Mouse (Mus musculus) lung, embryonic 16.5 days (tissue): Measurements from ENCODE around the gene Hist1h4d. TPM values are rescaled to one million over a fixed set of nuclear protein-coding genes. Genes with fewer than 3 reads are reported as not detected.
"Not testable (repeated sequence)": the region's sequence is repeated elsewhere in the genome, so short reads cannot be mapped to it uniquely, and the experiment has no call there.

Experiments used
- ATAC-seq: fragments of 200-750 bp; cut with Nextera tagmentation; 2 replicates; pipeline ENCODE4 v1.8.0; 2017; ENCODE audit warnings: low read depth, mild to moderate bottlenecking, moderate library complexity
- H3K27ac ChIP-seq: fragments of 300-500 bp; sonication (generic); 2 replicates; pipeline ENCODE4 v1.5.1; 2014; ENCODE audit warnings: mild to moderate bottlenecking, control low read depth, low read length
- H3K27me3 ChIP-seq: fragments of 300-500 bp; sonication (generic); 2 replicates; pipeline ENCODE4 v1.6.1; 2014; ENCODE audit warnings: low read depth, low read length, mixed read lengths; ENCODE audit not compliant: control insufficient read depth, insufficient read depth
- H3K36me3 ChIP-seq: fragments of 300-500 bp; sonication (generic); 2 replicates; pipeline ENCODE4 v1.6.1; 2014; ENCODE audit warnings: low read length; ENCODE audit not compliant: control insufficient read depth, insufficient read depth
- H3K4me1 ChIP-seq: fragments of 300-500 bp; sonication (generic); replicated peaks from 2 replicates; pipeline ENCODE4 v1.6.1; 2014; ENCODE audit warnings: low read length, mixed read lengths; ENCODE audit not compliant: control insufficient read depth, insufficient read depth
- H3K4me2 ChIP-seq: fragments of 300-500 bp; sonication (generic); 2 replicates; pipeline ENCODE4 v1.6.1; 2014; ENCODE audit warnings: low read depth, low read length, control low read depth
- H3K4me3 ChIP-seq: fragments of 300-500 bp; sonication (generic); 2 replicates; pipeline ENCODE4 v1.5.1; 2014; ENCODE audit warnings: mild to moderate bottlenecking, low read length, control low read depth
- H3K9ac ChIP-seq: fragments of 300-500 bp; sonication (generic); 2 replicates; pipeline ENCODE4 v1.6.1; 2014; ENCODE audit warnings: low read length, control low read depth
- H3K9me3 ChIP-seq: fragments of 300-500 bp; sonication (generic); 2 replicates; pipeline ENCODE4 v1.6.1; 2016; ENCODE audit warnings: low read length; ENCODE audit not compliant: control insufficient read depth
- WGBS: fragments of 180-500 bp; shearing (Covaris S2); extraction: QIAGEN DNeasy Blood & Tissue Kit; methylation state at CpG from one replicate; pipeline ENCODE4 v1.1.7; 2014; 5-methylcytosine and 5-hydroxymethylcytosine counted together
- polyA plus RNA-seq: library from polyadenylated mRNA; unstranded; fragments of >200 nt; fragmentation: Nextera tagmentation; extraction: Ambion mirVana; gene quantifications from 2 replicates; pipeline ENCODE4 v1.2.1, GENCODE M21; 2015

Hist1h4d gene
- polyA plus RNA-seq, 1 experiment from 2014 or later: 130 TPM

- peak overlapping the region; percentile 52 for H3K4me3 ChIP-seq
- 3% methylated on average over 17 of the region's 20 CpGs for WGBS
- not testable (repeated sequence) for H3K27me3 ChIP-seq, H3K36me3 ChIP-seq, H3K9me3 ChIP-seq, H3K4me1 ChIP-seq, ATAC-seq
- H3K9ac ChIP-seq: peak overlapping the region; percentile 70
- H3K4me2 ChIP-seq: peak overlapping the region; percentile 85
- peak overlapping the region; percentile 91 for H3K27ac ChIP-seq
Observed at GRCm38 (mm10) chr13:23573034-23573897, 8.1 kb upstream of the Hist1h4d start.

GRCm38 (mm10) chr13:23573898-23574524 lies 7.4 kb upstream of the Hist1h4d start, which contains the start of the genes Hist1h2bf and Hist1h2ad:
Hist1h2bf (minus strand) TSS chr13:23574196.
Hist1h2ad (plus strand) TSS chr13:23574381.
- peak; percentile 89 for ATAC-seq
- 0% methylated on average over 27 of the region's 42 CpGs for WGBS

GRCm38 (mm10) chr13:23574546-23575170 lies 6.7 kb upstream of the Hist1h4d start:
- not testable (repeated sequence) for H3K36me3 ChIP-seq, H3K27me3 ChIP-seq, H3K4me1 ChIP-seq, H3K9me3 ChIP-seq
- peak overlapping the region; percentile 37 for H3K4me3 ChIP-seq
- ATAC-seq: peak; percentile 0; the same call in 1 of the 2 replicates
- WGBS: 2% methylated on average over 4 of the region's 39 CpGs
- H3K9ac ChIP-seq: peak overlapping the region; percentile 53; the same call in 1 of the 2 replicates
- H3K4me2 ChIP-seq: peak overlapping the region; percentile 55
- H3K27ac ChIP-seq: peak overlapping the region; percentile 91

More at GRCm38 (mm10) chr13:23573898-23574524, 7.4 kb upstream of the Hist1h4d start, which contains the start of the genes Hist1h2bf and Hist1h2ad:
- H3K36me3 ChIP-seq, H3K4me1 ChIP-seq, H3K27me3 ChIP-seq, H3K9me3 ChIP-seq: not testable (repeated sequence)
- Histone ChIP-seq H3K9ac (peak within 1 kb of the TSS; percentile 70), H3K27ac (peak within 1 kb of the TSS; percentile 91), H3K4me2 (peak within 1 kb of the TSS; percentile 85), H3K4me3 (peak within 1 kb of the TSS; percentile 52)

GRCm38 (mm10) chr13:23575271-23575851 lies 6.0 kb upstream of the Hist1h4d start, which contains the start of gene Hist1h3d:
Hist1h3d (plus strand) TSS chr13:23575763.
- Histone ChIP-seq H3K4me3 (peak within 1 kb of the TSS; percentile 58), H3K27me3 (no peaks in the 10 kb centered on the region), H3K9ac (peak within 1 kb of the TSS; percentile 75), H3K4me1 (peaks cover 6% of the 10 kb centered on the region; the same call in 1 of the 2 replicates), H3K36me3 (no peaks in the 10 kb centered on the region), H3K4me2 (peak within 1 kb of the TSS; percentile 72), H3K9me3 (no peaks in the 10 kb centered on the region), H3K27ac (peak within 1 kb of the TSS; percentile 91)
- WGBS: under 1% methylated on average over 18 of the region's 18 CpGs
- peak; percentile 55 for ATAC-seq

- H3K9ac ChIP-seq: peak overlapping the region; percentile 75
- H3K36me3 ChIP-seq, H3K4me1 ChIP-seq, H3K9me3 ChIP-seq, H3K27me3 ChIP-seq, ATAC-seq: not testable (repeated sequence)
- WGBS: 1% methylated on average over 8 of the region's 40 CpGs
- peak overlapping the region; percentile 80 for H3K27ac ChIP-seq
- H3K4me2 ChIP-seq: peak overlapping the region; percentile 72
- H3K4me3 ChIP-seq: peak overlapping the region; percentile 58
Observed at GRCm38 (mm10) chr13:23575864-23576313, 5.5 kb upstream of the Hist1h4d start.

GRCm38 (mm10) chr13:23576351-23576881 lies 5.0 kb upstream of the Hist1h4d start:
- Histone ChIP-seq H3K36me3 (no peaks in the 10 kb centered on the region), H3K9ac (peak overlapping the region; percentile 75), H3K27me3 (no peaks in the 10 kb centered on the region), H3K9me3 (no peaks in the 10 kb centered on the region), H3K4me3 (peak overlapping the region; percentile 58), H3K4me1 (peaks cover 10% of the 10 kb centered on the region), H3K4me2 (peak overlapping the region; percentile 72), H3K27ac (peak overlapping the region; percentile 80)
- no peak for ATAC-seq
- WGBS: 3% methylated on average over 7 of the region's 7 CpGs

- H3K27me3 ChIP-seq: no peaks in the 10 kb centered on the region
- WGBS: 18% methylated on average over 6 of the region's 6 CpGs
- peak overlapping the region; percentile 75 for H3K9ac ChIP-seq
- H3K4me2 ChIP-seq: peak overlapping the region; percentile 72
- H3K9me3 ChIP-seq: no peaks in the 10 kb centered on the region
- no peak for ATAC-seq
- peaks cover 13% of the 10 kb centered on the region for H3K4me1 ChIP-seq
- H3K27ac ChIP-seq: peak overlapping the region; percentile 80
- H3K36me3 ChIP-seq: no peaks in the 10 kb centered on the region
- H3K4me3 ChIP-seq: peak overlapping the region; percentile 58
Observed at GRCm38 (mm10) chr13:23576906-23577639, 4.3 kb upstream of the Hist1h4d start.

GRCm38 (mm10) chr13:23577835-23578234 lies 3.6 kb upstream of the Hist1h4d start:
- ATAC-seq: no peak
- no peaks in the 10 kb centered on the region for H3K27me3 ChIP-seq
- no peaks in the 10 kb centered on the region for H3K9me3 ChIP-seq
- H3K4me1 ChIP-seq: peaks cover 17% of the 10 kb centered on the region
- no peaks in the 10 kb centered on the region for H3K36me3 ChIP-seq
- 79% methylated on average over 1 of the region's 1 CpGs for WGBS
- no peak overlapping the region for H3K4me3 ChIP-seq
- H3K27ac ChIP-seq: no peak overlapping the region
- no peak overlapping the region; the same call in 1 of the 2 replicates for H3K4me2 ChIP-seq
- no peak overlapping the region for H3K9ac ChIP-seq
